In genomic region chr11:93762832-93763530, GRCm38 (mm10) we compare ENCODE assay signal across 9 mouse cellular contexts.
A peak's percentile ranks its signal among the peaks of the same experiment; 100 is the strongest.
DNase-seq lines count a peak whose midpoint lies in the region; ATAC-seq and TF ChIP-seq lines count a peak whose summit lies in the region.
"Had no signal": no experiment of that assay in that cellular context is flagged by ENCODE, and none has a peak within 500 bp of the region (broad histone marks: within the 10 kb centered on the region; RNA-seq: fewer than 3 reads in every experiment).

No protein-coding gene starts in this region.

- H3K4me1 ChIP-seq in lung, embryonic 14.5 days (ENCODE audit: insufficient read depth) = no peaks in the 10 kb centered on the region
- H3K4me1 ChIP-seq in heart, embryonic 14.5 days (ENCODE audit: control insufficient read depth in 2 of 2, insufficient read depth in 2 of 2, low read length in 2 of 2) = no peaks in the 10 kb centered on the region
- peaks cover 3% of the 10 kb centered on the region; the same call in 1 of the 2 replicates for H3K4me1 ChIP-seq in limb, embryonic 15.5 days

- H3K27me3 ChIP-seq in lung, embryonic 14.5 days (ENCODE audit: insufficient read depth, low read length) = no peaks in the 10 kb centered on the region
- H3K27me3 ChIP-seq in heart, embryonic 14.5 days (ENCODE audit: control insufficient read depth, insufficient read depth, low read length) = no peaks in the 10 kb centered on the region
- H3K27me3 ChIP-seq in limb, embryonic 15.5 days = no peaks in the 10 kb centered on the region

- peak; percentile 70 for TF ChIP-seq CTCF in lung, embryonic 14.5 days (IDR thresholded peaks at IDR 0.05; ENCODE audit: low read depth)

- 22% methylated on average over 18 of the region's 18 CpGs for WGBS in lung, embryonic 14.5 days
- WGBS in heart, embryonic 14.5 days = 21% methylated on average over 18 of the region's 18 CpGs
- 11% methylated on average over 18 of the region's 18 CpGs for WGBS in limb, embryonic 15.5 days

- ATAC-seq in lung, embryonic 14.5 days (ENCODE audit: insufficient read depth) = peak; percentile 69; the same call in 1 of the 2 replicates
- no peak for ATAC-seq in heart, embryonic 14.5 days (ENCODE audit: insufficient number of reproducible peaks, insufficient read depth, low FRiP score, low read depth)
- no peak for ATAC-seq in limb, embryonic 15.5 days (ENCODE audit: insufficient number of reproducible peaks, low FRiP score, low TSS enrichment, low read depth)
- no peak for ATAC-seq in erythroid progenitor cell, adult 5-6 weeks (replicated peaks; ENCODE audit: low FRiP score, poor library complexity, severe bottlenecking)

- H3K9ac ChIP-seq in lung, embryonic 14.5 days = no peak overlapping the region
- no peak overlapping the region for H3K9ac ChIP-seq in heart, embryonic 14.5 days (ENCODE audit: low read length)
- no peak overlapping the region for H3K9ac ChIP-seq in limb, embryonic 15.5 days

- no peaks in the 10 kb centered on the region for H3K36me3 ChIP-seq in lung, embryonic 14.5 days (ENCODE audit: insufficient read depth)
- H3K36me3 ChIP-seq in heart, embryonic 14.5 days (ENCODE audit: control insufficient read depth, insufficient read depth, low read length) = no peaks in the 10 kb centered on the region
- no peaks in the 10 kb centered on the region for H3K36me3 ChIP-seq in limb, embryonic 15.5 days

- peak; percentile 71 for DNase-seq in lung, embryonic 14.5 days
- DNase-seq in lung, postnatal 25 days (ENCODE audit: low spot score) = no peak
- DNase-seq in embryo, embryonic 10 days (ENCODE audit: low spot score) = peak; percentile 78
- peak; percentile 71 for DNase-seq in kidney, postnatal 14 days
- DNase-seq in right cerebral cortex, adult 2 months (ENCODE audit: low spot score in 2 of 2) = peak; percentile 75 to 78

- no peak overlapping the region for H3K4me3 ChIP-seq in lung, embryonic 14.5 days (ENCODE audit: low read depth, low read length)
- no peak overlapping the region for H3K4me3 ChIP-seq in heart, embryonic 14.5 days (ENCODE audit: control insufficient read depth in 1 of 2, insufficient read depth in 1 of 2, low read depth in 1 of 2, low read length in 2 of 2)
- no peak overlapping the region for H3K4me3 ChIP-seq in limb, embryonic 15.5 days
- H3K4me3 ChIP-seq: myocyte had no signal

- H3K27ac ChIP-seq in lung, embryonic 14.5 days (ENCODE audit: low read depth) = no peak overlapping the region
- H3K27ac ChIP-seq in heart, embryonic 14.5 days (replicated peaks in 1 of 2; ENCODE audit: control insufficient read depth in 1 of 2, insufficient read depth in 1 of 2, low read depth in 2 of 2, low read length in 2 of 2) = no peak overlapping the region
- H3K27ac ChIP-seq in limb, embryonic 15.5 days = no peak overlapping the region

- H3K4me2 ChIP-seq in lung, embryonic 14.5 days = peak overlapping the region; percentile 32; the same call in 1 of the 2 replicates
- peak overlapping the region; percentile 32 for H3K4me2 ChIP-seq in heart, embryonic 14.5 days (ENCODE audit: low read length)
- peak overlapping the region; percentile 31; the same call in 1 of the 2 replicates for H3K4me2 ChIP-seq in limb, embryonic 15.5 days

- H3K9me3 ChIP-seq in lung, embryonic 14.5 days (ENCODE audit: low read depth, low read length) = no peaks in the 10 kb centered on the region
- no peaks in the 10 kb centered on the region for H3K9me3 ChIP-seq in heart, embryonic 14.5 days (ENCODE audit: control insufficient read depth, low read length)
- H3K9me3 ChIP-seq in limb, embryonic 15.5 days = no peaks in the 10 kb centered on the region
